Mouse (Mus musculus) heart, adult 2 months (tissue): Measurements from ENCODE around the gene Svop. TPM values are rescaled to one million over a fixed set of nuclear protein-coding genes. Genes with fewer than 3 reads are reported as not detected.

Experiments used
- DNase-seq, 2 experiments: peaks; one replicate each; pipeline ENCODE4 v3.0.0; 2021
- H3K27ac ChIP-seq: fragments of 200-600 bp; 2 replicates; pipeline ENCODE4 v1.8.1; 2022
- H3K27me3 ChIP-seq: fragments of 200-500 bp; 2 replicates; pipeline ENCODE4 v1.6.1; 2012; ENCODE audit warnings: mild to moderate bottlenecking, low read length, inconsistent platforms, mixed read lengths; ENCODE audit not compliant: control insufficient read depth, insufficient read depth
- H3K36me3 ChIP-seq: fragments of 200-500 bp; 2 replicates; pipeline ENCODE4 v1.6.1; 2012; ENCODE audit warnings: low read length, inconsistent platforms; ENCODE audit not compliant: control insufficient read depth, insufficient read depth
- H3K4me1 ChIP-seq: fragments of 200-500 bp; 2 replicates; pipeline ENCODE4 v1.6.1; 2011; ENCODE audit warnings: low read length; ENCODE audit not compliant: control insufficient read depth, insufficient read depth
- H3K4me3 ChIP-seq: fragments of 200-600 bp; 2 replicates; pipeline ENCODE4 v1.8.1; 2022
- H3K79me2 ChIP-seq: fragments of 200-500 bp; replicated peaks from 2 replicates; pipeline ENCODE4 v1.6.1; 2012; ENCODE audit warnings: mild to moderate bottlenecking, inconsistent platforms, low read length, moderate library complexity, mixed read lengths; ENCODE audit not compliant: control insufficient read depth, insufficient read depth
- H3K9ac ChIP-seq: fragments of 200-500 bp; 2 replicates; pipeline ENCODE4 v1.6.1; 2012; ENCODE audit warnings: low read depth, mild to moderate bottlenecking, control low read depth, inconsistent platforms, low read length, mixed read lengths
- CTCF ChIP-seq: fragments of 200-600 bp; IDR thresholded peaks from 2 replicates; pipeline ENCODE4 v1.8.1; 2022; ENCODE audit warnings: antibody characterized with exemption, mild to moderate bottlenecking, moderate library complexity
- EP300 ChIP-seq: fragments of 200-500 bp; IDR thresholded peaks from 2 replicates; pipeline ENCODE4 v1.6.1; 2011; ENCODE audit warnings: low read depth, low read length, control low read depth; ENCODE audit not compliant: insufficient read depth
- POLR2A ChIP-seq: fragments of 200-500 bp; IDR thresholded peaks from 2 replicates; pipeline ENCODE4 v1.6.1; 2011; ENCODE audit warnings: mild to moderate bottlenecking, low read depth, low read length, control low read depth; ENCODE audit not compliant: insufficient read depth
- WGBS: fragments of 180-500 bp; shearing (Covaris S2); methylation state at CpG from one replicate; pipeline ENCODE4 v1.1.7; 2018; 5-methylcytosine and 5-hydroxymethylcytosine counted together
- intact Hi-C: fragments of 180-260 bp; cut with DNase I; formaldehyde crosslinking; loops from one replicate; pipeline ENCODE4 v1.15.1; 2025
- polyA plus RNA-seq: library from polyadenylated mRNA; depleted of rRNA; stranded (reverse); fragments of >200 nt; gene quantifications from 2 replicates; pipeline ENCODE4 v1.2.3, GENCODE M21; 2012
- total RNA-seq, 2 experiments: library from RNA; stranded (reverse); gene quantifications; 2 replicates each; pipeline ENCODE4 v1.2.3; 2021

The Svop gene
- total and polyA plus RNA-seq, 3 experiments, result 0.08 TPM; not detected in 2

GRCm38 (mm10) chr5:113993031-113993486, 98.3 kb downstream of the Svop start:
- WGBS, result under 1% methylated on average over 22 of the region's 22 CpGs
- Histone ChIP-seq H3K4me3 (peak overlapping the region; percentile 79), H3K79me2 (peaks cover 1% of the 10 kb centered on the region; the same call in 1 of the 2 replicates), H3K27ac (peak overlapping the region; percentile 97), H3K27me3 (no peaks in the 10 kb centered on the region), H3K9ac (peak overlapping the region; percentile 100), H3K4me1 (peaks cover 17% of the 10 kb centered on the region), H3K36me3 (0 out of 2 replicates have a peak, but pooled peaks cover 2% of the 10 kb centered on the region)
- intact Hi-C loops, result loop anchor here (2.0 to 5.0 kb wide), 3 partner anchors 18 to 221 kb away; partner anchors contain the start of genes Iscu and Sart3
- peak; percentile 73 for DNase-seq
- no peak for TF ChIP-seq CTCF
- TF ChIP-seq POLR2A, result no peak
- TF ChIP-seq EP300, result no peak

GRCm38 (mm10) chr5:113992339-113992831, 99.0 kb downstream of the Svop start:
- 18% methylated on average over 12 of the region's 12 CpGs for WGBS
- TF ChIP-seq EP300 (no peak), POLR2A (no peak), CTCF (no peak)
- peak; percentile 59 to 81 for DNase-seq
- peaks cover 19% of the 10 kb centered on the region for H3K4me1 ChIP-seq
- intact Hi-C loops, result loop anchor here (2.0 to 5.0 kb wide), 3 partner anchors 18 to 220 kb away; partner anchors contain the start of genes Iscu and Sart3
- H3K27ac ChIP-seq, result peak overlapping the region; percentile 97
- H3K36me3 ChIP-seq, result peaks cover 3% of the 10 kb centered on the region
- peaks cover 1% of the 10 kb centered on the region; the same call in 1 of the 2 replicates for H3K79me2 ChIP-seq
- peak overlapping the region; percentile 79 for H3K4me3 ChIP-seq
- no peaks in the 10 kb centered on the region for H3K27me3 ChIP-seq
- peak overlapping the region; percentile 100 for H3K9ac ChIP-seq

GRCm38 (mm10) chr5:113991141-113991540, 100.2 kb downstream of the Svop start:
- Histone ChIP-seq H3K79me2 (peaks cover 1% of the 10 kb centered on the region; the same call in 1 of the 2 replicates), H3K27ac (no peak overlapping the region), H3K9ac (no peak overlapping the region), H3K4me3 (no peak overlapping the region), H3K27me3 (no peaks in the 10 kb centered on the region), H3K36me3 (peaks cover 6% of the 10 kb centered on the region), H3K4me1 (peaks cover 26% of the 10 kb centered on the region)
- DNase-seq, result no peak
- intact Hi-C loops, result loop anchor here (5.0 kb wide), 2 partner anchors 61 to 219 kb away; partner anchors contain the start of genes Iscu and Sart3
- no peak for TF ChIP-seq CTCF
- TF ChIP-seq POLR2A, result no peak
- no peak for TF ChIP-seq EP300
- WGBS, result 32% methylated on average over 7 of the region's 7 CpGs

GRCm38 (mm10) chr5:113990593-113990992, 100.8 kb downstream of the Svop start:
- Histone ChIP-seq H3K27ac (no peak overlapping the region), H3K36me3 (peaks cover 6% of the 10 kb centered on the region), H3K9ac (no peak overlapping the region), H3K4me1 (peaks cover 31% of the 10 kb centered on the region), H3K27me3 (no peaks in the 10 kb centered on the region), H3K79me2 (peaks cover 1% of the 10 kb centered on the region; the same call in 1 of the 2 replicates), H3K4me3 (no peak overlapping the region)
- DNase-seq, result no peak
- TF ChIP-seq EP300 (no peak), CTCF (peak; percentile 33)
- intact Hi-C loops, result loop anchor here (5.0 kb wide), 2 partner anchors 62 to 218 kb away; partner anchors contain the start of genes Iscu and Sart3
- WGBS, result 90% methylated on average over 5 of the region's 5 CpGs

- intact Hi-C loops, result loop anchor here (5.0 kb wide), 2 partner anchors 63 to 217 kb away; partner anchors contain the start of genes Iscu and Sart3
- Histone ChIP-seq H3K4me1 (peaks cover 31% of the 10 kb centered on the region), H3K36me3 (peaks cover 6% of the 10 kb centered on the region), H3K27ac (peak overlapping the region; percentile 21), H3K4me3 (no peak overlapping the region), H3K79me2 (peaks cover 2% of the 10 kb centered on the region), H3K27me3 (no peaks in the 10 kb centered on the region), H3K9ac (no peak overlapping the region)
- 60% methylated on average over 20 of the region's 20 CpGs for WGBS
- TF ChIP-seq CTCF, result no peak
- TF ChIP-seq EP300, result no peak
- no peak for TF ChIP-seq POLR2A
- DNase-seq, result peak in 1 of 2 experiments; percentile 33
Measured at GRCm38 (mm10) chr5:113989437-113990024, 101.8 kb downstream of the Svop start.
